Mouse (Mus musculus) spleen, adult 2 months (tissue): Measurements from ENCODE around the gene Smim24. TPM values are rescaled to one million over a fixed set of nuclear protein-coding genes. Genes with fewer than 3 reads are reported as not detected.
A peak's percentile ranks its signal among the peaks of the same experiment; 100 is the strongest.

Source experiments
- DNase-seq, 2 experiments: peaks; one replicate each; pipeline versions ENCODE4 v3.0.0 to v3.0.0-alpha.2; 2012 to 2021; ENCODE audit warnings: low spot score in 2 of 2, low read depth in 1 of 2
- H3K27ac ChIP-seq: fragments of 200-500 bp; 2 replicates; pipeline ENCODE4 v1.5.1; 2012; ENCODE audit warnings: low read length, inconsistent platforms; ENCODE audit not compliant: insufficient read depth
- H3K27me3 ChIP-seq: fragments of 200-500 bp; 2 replicates; pipeline ENCODE4 v1.6.1; 2012; ENCODE audit warnings: mild to moderate bottlenecking, moderate library complexity, low read length, inconsistent platforms; ENCODE audit not compliant: control insufficient read depth, insufficient read depth
- H3K36me3 ChIP-seq: fragments of 200-500 bp; 2 replicates; pipeline ENCODE4 v1.6.1; 2012; ENCODE audit warnings: mild to moderate bottlenecking, low read length, inconsistent platforms; ENCODE audit not compliant: control insufficient read depth, insufficient read depth
- H3K4me1 ChIP-seq: fragments of 200-500 bp; 2 replicates; pipeline ENCODE4 v1.6.1; 2011; ENCODE audit warnings: inconsistent platforms; ENCODE audit not compliant: control insufficient read depth, insufficient read depth, insufficient read length
- H3K4me3 ChIP-seq: fragments of 200-500 bp; 2 replicates; pipeline ENCODE4 v1.5.1; 2011; ENCODE audit warnings: mild to moderate bottlenecking, inconsistent platforms; ENCODE audit not compliant: insufficient read depth, insufficient read length; ENCODE audit errors: extremely low read depth
- CTCF ChIP-seq: fragments of 200-500 bp; IDR thresholded peaks from 2 replicates; pipeline ENCODE4 v1.5.1; 2011; ENCODE audit warnings: mild to moderate bottlenecking, inconsistent platforms; ENCODE audit not compliant: insufficient read depth, insufficient read length, insufficient replicate concordance; ENCODE audit errors: extremely low read depth
- POLR2A ChIP-seq: fragments of 200-500 bp; IDR thresholded peaks from 2 replicates; pipeline ENCODE4 v1.6.1; 2011; ENCODE audit warnings: low read depth, low read length, inconsistent platforms
- WGBS: fragments of 180-500 bp; shearing (Covaris S2); methylation state at CpG from one replicate; pipeline ENCODE4 v1.1.7; 2018; 5-methylcytosine and 5-hydroxymethylcytosine counted together
- polyA plus RNA-seq: library from polyadenylated mRNA; depleted of rRNA; stranded (reverse); fragments of >200 nt; gene quantifications from 2 replicates; pipeline ENCODE4 v1.2.3, GENCODE M21; 2012; rRNA removed

Smim24 gene
- polyA plus RNA-seq: 18.3 and 22.9 TPM in 2 replicates

- Histone ChIP-seq H3K27ac (peak within 1 kb of the TSS; percentile 20; the same call in 1 of the 2 replicates), H3K4me1 (peaks cover 13% of the 10 kb centered on the region; the same call in 1 of the 2 replicates), H3K36me3 (peaks cover 4% of the 10 kb centered on the region), H3K4me3 (peak within 1 kb of the TSS; percentile 56), H3K27me3 (no peaks in the 10 kb centered on the region)
- TF ChIP-seq POLR2A (no peak), CTCF (no peak)
- 40% methylated on average over 14 of the region's 14 CpGs for WGBS
- no peak for DNase-seq
Observed at GRCm38 (mm10) chr10:81392781-81393185, at the start of gene Smim24. Gene Smim24, plus strand, starts transcription at chr10:81393051.

- H3K4me1 ChIP-seq: peaks cover 27% of the 10 kb centered on the region
- WGBS: 31% methylated on average over 8 of the region's 8 CpGs
- DNase-seq: peak in 1 of 2 experiments; percentile 43
- H3K36me3 ChIP-seq: no peaks in the 10 kb centered on the region; the same call in 1 of the 2 replicates
- H3K27me3 ChIP-seq: peaks cover 4% of the 10 kb centered on the region
- TF ChIP-seq CTCF: peak; percentile 5; the same call in 1 of the 2 replicates
- no peak for TF ChIP-seq POLR2A
- no peak overlapping the region for H3K4me3 ChIP-seq
- no peak overlapping the region for H3K27ac ChIP-seq
Observed at GRCm38 (mm10) chr10:81344421-81345161, 48.3 kb upstream of the Smim24 start.

- WGBS: 60% methylated on average over 4 of the region's 4 CpGs
- Histone ChIP-seq H3K4me3 (no peak overlapping the region), H3K27ac (no peak overlapping the region), H3K36me3 (no peaks in the 10 kb centered on the region; the same call in 1 of the 2 replicates), H3K27me3 (peaks cover 4% of the 10 kb centered on the region), H3K4me1 (peaks cover 31% of the 10 kb centered on the region)
- no peak for DNase-seq
- TF ChIP-seq CTCF: no peak
- TF ChIP-seq POLR2A: no peak
Observed at GRCm38 (mm10) chr10:81345162-81345534, 47.7 kb upstream of the Smim24 start.

GRCm38 (mm10) chr10:81346453-81347067 lies 46.3 kb upstream of the Smim24 start:
- 17% methylated on average over 55 of the region's 55 CpGs for WGBS
- Histone ChIP-seq H3K27ac (no peak overlapping the region), H3K27me3 (peaks cover 4% of the 10 kb centered on the region), H3K4me3 (peak overlapping the region; percentile 37; the same call in 1 of the 2 replicates), H3K36me3 (no peaks in the 10 kb centered on the region; the same call in 1 of the 2 replicates), H3K4me1 (peaks cover 31% of the 10 kb centered on the region)
- peak in 1 of 2 experiments; percentile 66 for DNase-seq
- no peak for TF ChIP-seq POLR2A
- TF ChIP-seq CTCF: no peak

- peaks cover 26% of the 10 kb centered on the region for H3K4me1 ChIP-seq
- H3K36me3 ChIP-seq: no peaks in the 10 kb centered on the region; the same call in 1 of the 2 replicates
- no peak for DNase-seq
- WGBS: 21% methylated on average over 12 of the region's 12 CpGs
- no peak overlapping the region for H3K27ac ChIP-seq
- H3K27me3 ChIP-seq: no peaks in the 10 kb centered on the region
- H3K4me3 ChIP-seq: no peak overlapping the region
- TF ChIP-seq POLR2A (no peak), CTCF (no peak)
Observed at GRCm38 (mm10) chr10:81349146-81349545, 43.7 kb upstream of the Smim24 start.

- no peak for DNase-seq
- Histone ChIP-seq H3K27ac (peak overlapping the region; percentile 30; the same call in 1 of the 2 replicates), H3K27me3 (no peaks in the 10 kb centered on the region), H3K36me3 (no peaks in the 10 kb centered on the region; the same call in 1 of the 2 replicates), H3K4me1 (peaks cover 18% of the 10 kb centered on the region), H3K4me3 (peak overlapping the region; percentile 87)
- WGBS: 2% methylated on average over 29 of the region's 29 CpGs
- TF ChIP-seq POLR2A (no peak), CTCF (no peak)
Observed at GRCm38 (mm10) chr10:81349961-81350350, 42.9 kb upstream of the Smim24 start.
